Mouse (Mus musculus): Measurements from ENCODE around the gene Styxl1.

Styxl1 gene

DNA sequence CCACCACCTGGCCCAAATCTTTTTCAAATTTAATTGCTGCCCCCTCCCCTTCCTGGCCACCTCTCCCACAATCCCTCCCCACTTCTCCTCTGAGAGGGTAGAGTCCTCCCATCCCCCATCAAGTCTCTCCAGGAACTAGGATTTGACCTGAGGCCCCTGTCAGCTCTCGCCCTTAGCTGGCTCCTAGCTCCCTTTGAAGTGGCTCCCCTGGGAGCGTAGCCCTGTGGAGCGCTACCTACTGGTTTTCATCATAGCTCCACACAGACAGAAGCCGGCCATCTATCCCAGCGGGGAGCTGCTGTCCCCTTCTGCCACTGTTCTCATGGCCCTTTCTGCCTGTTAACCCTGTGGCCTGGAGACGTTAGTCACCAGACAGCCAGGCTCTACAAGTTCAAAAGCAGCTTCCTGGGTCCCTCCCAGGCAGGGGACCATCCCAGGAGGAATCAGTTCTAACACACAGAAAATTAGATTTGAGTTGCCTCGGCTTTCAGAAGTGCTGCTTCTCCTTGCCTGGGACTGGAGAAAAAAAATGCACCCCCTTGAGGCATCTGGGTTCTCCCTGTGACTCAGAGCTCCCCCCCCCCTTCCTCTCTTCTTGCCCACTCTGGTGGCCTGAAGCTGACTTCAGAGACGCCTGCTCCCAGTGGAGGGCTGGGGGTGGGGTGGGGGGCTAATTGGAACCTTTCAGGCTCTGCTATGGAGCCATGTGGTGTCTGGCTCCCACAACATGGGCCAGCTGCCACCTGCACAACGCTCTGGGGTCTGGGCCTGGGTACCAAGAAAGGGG, 53.5 kb downstream of the Styxl1 start:
- TF ChIP-seq GATA4 (IDR thresholded peaks at IDR 0.05; ENCODE audit: insufficient replicate concordance, low read length) = no peak

- no peak for TF ChIP-seq GATA4 (IDR thresholded peaks at IDR 0.05; ENCODE audit: insufficient replicate concordance, low read length)
Measured at GRCm38 (mm10) chr5:135723165-135723751, 54.9 kb downstream of the Styxl1 start.

DNA sequence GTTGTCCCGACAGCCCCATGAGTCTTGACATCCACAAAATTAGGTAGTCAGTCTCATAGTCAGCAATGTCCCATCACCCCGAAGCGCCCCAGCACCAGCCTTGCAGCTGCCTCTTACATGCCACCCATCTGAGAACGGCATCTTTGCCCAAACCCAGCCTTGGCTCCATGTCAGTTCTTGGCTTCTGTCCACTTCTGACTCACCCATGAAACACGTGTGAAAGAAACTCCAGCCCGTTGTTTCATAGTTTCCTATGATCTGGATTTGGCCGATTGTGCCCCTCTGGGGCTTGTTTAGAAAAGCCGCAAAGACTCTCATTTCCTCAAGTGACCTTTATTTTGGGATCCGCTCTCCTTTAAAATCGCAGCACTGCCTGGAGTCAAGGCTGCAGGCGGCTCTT, 56.1 kb downstream of the Styxl1 start:
- TF ChIP-seq GATA4 (IDR thresholded peaks at IDR 0.05; ENCODE audit: insufficient replicate concordance, low read length) = no peak

GRCm38 (mm10) chr5:135721076-135721475, 57.1 kb downstream of the Styxl1 start:
- no peak for TF ChIP-seq GATA4 (IDR thresholded peaks at IDR 0.05; ENCODE audit: insufficient replicate concordance, low read length)

- TF ChIP-seq GATA4 (IDR thresholded peaks at IDR 0.05; ENCODE audit: insufficient replicate concordance, low read length) = no peak
Measured at GRCm38 (mm10) chr5:135720121-135720520, 58.1 kb downstream of the Styxl1 start.

DNA sequence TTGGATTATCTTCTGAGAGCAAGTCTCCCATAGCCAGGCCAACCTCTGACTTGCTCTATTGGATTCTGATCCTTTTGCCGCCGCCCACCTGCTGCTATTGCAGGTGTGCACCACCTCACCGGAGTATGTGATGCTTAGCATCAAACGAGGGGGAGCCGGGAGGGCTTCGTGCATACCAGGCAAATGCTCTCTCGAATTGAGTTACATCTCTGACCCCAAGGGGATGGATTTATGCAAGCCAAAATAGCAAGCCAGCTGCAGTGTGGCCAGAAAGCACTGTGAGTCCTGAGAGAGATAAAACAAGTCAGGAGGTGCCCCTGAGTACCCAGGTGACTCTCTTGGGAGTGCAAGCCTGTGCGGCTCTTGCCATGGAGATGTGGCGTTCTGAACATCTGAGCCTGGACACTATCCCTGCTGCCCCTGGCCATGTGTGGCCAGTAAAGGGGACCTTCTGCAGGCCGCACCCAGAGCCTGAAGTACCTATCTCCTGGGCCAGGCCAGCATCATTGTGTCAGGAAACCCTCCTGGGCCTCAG, 58.5 kb downstream of the Styxl1 start:
- TF ChIP-seq GATA4 (IDR thresholded peaks at IDR 0.05; ENCODE audit: insufficient replicate concordance, low read length) = no peak

DNA sequence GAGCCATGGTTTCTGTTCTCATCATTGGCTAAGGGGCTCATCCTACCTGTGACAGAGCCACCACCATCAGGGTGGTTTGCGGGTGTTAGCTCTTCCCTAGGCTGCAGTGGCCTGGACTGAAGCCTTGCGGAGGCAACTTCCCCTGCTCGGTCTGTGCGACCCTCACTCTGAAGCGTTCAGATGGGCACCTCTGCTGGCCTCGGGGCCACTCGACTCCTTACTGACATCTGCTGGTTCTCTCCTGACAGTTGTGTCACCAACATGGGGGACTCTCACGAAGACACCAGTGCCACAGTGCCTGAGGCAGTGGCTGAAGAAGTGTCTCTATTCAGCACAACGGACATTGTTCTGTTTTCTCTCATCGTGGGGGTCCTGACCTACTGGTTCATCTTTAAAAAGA, 62.6 kb downstream of the Styxl1 start:
- no peak for TF ChIP-seq GATA4 (IDR thresholded peaks at IDR 0.05; ENCODE audit: insufficient replicate concordance, low read length)

DNA sequence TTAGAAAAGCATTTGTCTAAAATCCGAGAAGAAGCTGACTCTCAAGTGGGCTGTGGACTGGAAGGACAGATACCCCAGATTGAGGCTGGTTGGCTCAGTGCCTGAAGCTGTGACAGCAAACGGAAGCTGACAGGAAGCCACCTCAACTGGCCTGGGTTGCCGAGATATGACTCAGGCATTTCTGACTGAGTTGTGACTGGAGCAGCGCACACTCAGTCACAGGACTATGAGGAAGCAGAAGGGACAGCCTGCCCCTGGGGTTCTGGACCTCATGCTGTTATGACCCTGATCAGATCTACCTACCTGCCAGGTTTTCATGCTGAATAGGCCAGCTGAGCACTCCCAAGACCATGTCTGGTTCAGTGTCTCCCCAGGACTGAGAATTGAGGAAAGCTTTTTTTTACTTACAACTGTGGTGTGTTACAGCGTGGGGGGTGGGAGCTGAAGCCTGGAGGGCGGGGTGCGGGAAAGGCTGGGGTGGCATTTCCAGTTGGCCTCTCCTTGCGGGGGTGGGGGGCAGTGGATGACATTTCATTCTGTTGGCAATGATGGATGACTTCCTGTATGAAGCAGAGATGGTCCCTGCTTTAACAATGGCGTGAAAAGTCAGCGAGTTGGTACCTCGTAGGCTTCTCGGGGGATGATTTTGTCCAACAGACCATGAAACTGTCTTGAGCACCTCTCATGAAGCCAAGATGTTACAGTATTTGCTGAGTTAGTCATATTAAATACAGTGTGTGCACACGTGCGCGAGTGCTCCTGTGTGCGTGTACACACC, 64.6 kb downstream of the Styxl1 start:
- peak; percentile 48; the same call in 1 of the 2 replicates for TF ChIP-seq GATA4 (IDR thresholded peaks at IDR 0.05; ENCODE audit: insufficient replicate concordance, low read length)

GRCm38 (mm10) chr5:135712803-135713202, 65.4 kb downstream of the Styxl1 start:
- no peak for TF ChIP-seq GATA4 (IDR thresholded peaks at IDR 0.05; ENCODE audit: insufficient replicate concordance, low read length)

- no peak for TF ChIP-seq GATA4 (IDR thresholded peaks at IDR 0.05; ENCODE audit: insufficient replicate concordance, low read length)
Measured at GRCm38 (mm10) chr5:135711582-135712355, 66.4 kb downstream of the Styxl1 start.

DNA sequence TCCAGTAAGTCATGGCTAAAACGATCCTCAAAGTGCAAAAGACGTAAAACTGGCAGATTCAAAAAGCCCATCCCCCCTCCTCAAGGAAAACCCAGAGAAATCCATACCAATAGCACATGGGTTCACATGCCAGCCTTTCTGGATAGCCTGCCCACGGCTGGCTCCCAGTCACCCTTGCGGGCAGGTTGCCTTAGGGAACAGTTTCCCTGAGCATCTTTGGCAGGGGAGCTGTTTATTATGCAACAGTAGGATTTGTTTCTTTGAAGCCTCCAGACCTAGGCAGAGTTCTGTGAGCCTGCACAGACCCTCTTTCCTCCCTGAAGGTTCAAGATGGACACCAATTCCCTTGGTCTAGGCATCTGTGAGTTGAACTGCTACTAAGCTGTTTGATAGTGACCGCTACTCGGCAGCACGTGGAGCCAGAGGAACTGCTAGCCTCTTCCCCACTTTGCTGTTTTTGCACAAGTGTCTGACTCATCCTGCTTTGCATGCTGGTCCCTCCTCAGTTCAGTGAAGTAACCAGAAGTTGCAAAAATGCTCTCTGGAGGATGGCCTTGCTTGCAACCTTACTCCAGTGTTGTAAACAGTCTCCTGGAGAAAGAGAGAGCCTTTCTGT, 67.5 kb downstream of the Styxl1 start:
- TF ChIP-seq GATA4 (IDR thresholded peaks at IDR 0.05; ENCODE audit: insufficient replicate concordance, low read length) = no peak

GRCm38 (mm10) chr5:135709716-135710115, 68.5 kb downstream of the Styxl1 start:
- no peak for TF ChIP-seq GATA4 (IDR thresholded peaks at IDR 0.05; ENCODE audit: insufficient replicate concordance, low read length)

DNA sequence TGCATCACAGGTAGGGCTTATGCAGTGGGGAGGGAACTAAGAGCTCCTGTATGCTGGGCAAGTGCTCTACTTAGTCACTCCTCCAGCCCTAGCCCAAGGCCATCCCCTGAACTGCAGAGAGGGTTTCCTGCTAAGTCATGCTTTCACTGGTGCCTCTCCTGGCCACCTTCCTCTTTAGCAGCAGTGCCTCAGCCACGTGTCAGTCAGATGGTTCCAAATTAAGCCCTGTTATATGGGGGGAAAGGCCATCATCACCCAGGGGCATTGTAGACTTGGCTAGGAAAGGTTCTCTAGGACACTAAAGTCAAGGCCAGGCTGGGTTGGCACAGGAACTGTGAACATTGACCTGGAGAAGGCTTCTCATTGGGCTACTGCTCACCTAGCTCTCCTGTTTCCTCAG, 70.3 kb downstream of the Styxl1 start:
- no peak for TF ChIP-seq GATA4 (IDR thresholded peaks at IDR 0.05; ENCODE audit: insufficient replicate concordance, low read length)

GRCm38 (mm10) chr5:135707039-135707438, 71.1 kb downstream of the Styxl1 start:
- TF ChIP-seq GATA4 (IDR thresholded peaks at IDR 0.05; ENCODE audit: insufficient replicate concordance, low read length) = no peak
